Mouse (Mus musculus) hindbrain, embryonic 11.5 days (tissue): Measurements from ENCODE around the gene Inpp5f. TPM values are rescaled to one million over a fixed set of nuclear protein-coding genes. Genes with fewer than 3 reads are reported as not detected.
A peak's percentile ranks its signal among the peaks of the same experiment; 100 is the strongest.

Source experiments
- ATAC-seq: fragments of 200-750 bp; cut with Nextera tagmentation; 2 replicates; pipeline ENCODE4 v1.8.0; 2017; ENCODE audit warnings: mild to moderate bottlenecking, moderate TSS enrichment, moderate library complexity; ENCODE audit not compliant: low FRiP score
- DNase-seq: peaks from one replicate; pipeline ENCODE4 v3.0.0-alpha.2; 2015; ENCODE audit warnings: low spot score
- H3K27ac ChIP-seq: fragments of 300-500 bp; sonication (generic); 2 replicates; pipeline ENCODE4 v1.5.1; 2014; ENCODE audit warnings: mild to moderate bottlenecking, low read depth, low read length
- H3K27me3 ChIP-seq: fragments of 300-500 bp; sonication (generic); 2 replicates; pipeline ENCODE4 v1.6.1; 2014; ENCODE audit warnings: mild to moderate bottlenecking, low read length, moderate library complexity, mixed read lengths; ENCODE audit not compliant: control insufficient read depth, insufficient read depth
- H3K36me3 ChIP-seq: fragments of 300-500 bp; sonication (generic); 2 replicates; pipeline ENCODE4 v1.6.1; 2014; ENCODE audit warnings: mild to moderate bottlenecking, low read length, moderate library complexity, mixed read lengths; ENCODE audit not compliant: control insufficient read depth, insufficient read depth
- H3K4me1 ChIP-seq: fragments of 300-500 bp; sonication (generic); replicated peaks from 2 replicates; pipeline ENCODE4 v1.6.1; 2014; ENCODE audit warnings: low read length, mixed read lengths; ENCODE audit not compliant: control insufficient read depth, insufficient read depth
- H3K4me2 ChIP-seq: fragments of 300-500 bp; sonication (generic); replicated peaks from 2 replicates; pipeline ENCODE4 v1.6.1; 2014; ENCODE audit warnings: mild to moderate bottlenecking, low read depth, low read length
- H3K4me3 ChIP-seq: fragments of 300-500 bp; sonication (generic); 2 replicates; pipeline ENCODE4 v1.5.1; 2014; ENCODE audit warnings: low read depth, low read length
- H3K9ac ChIP-seq: fragments of 300-500 bp; sonication (generic); 2 replicates; pipeline ENCODE4 v1.6.1; 2014; ENCODE audit warnings: low read depth, low read length
- H3K9me3 ChIP-seq: fragments of 300-500 bp; sonication (generic); 2 replicates; pipeline ENCODE4 v1.6.1; 2016; ENCODE audit warnings: low read length; ENCODE audit not compliant: control insufficient read depth
- WGBS: fragments of 180-500 bp; shearing (Covaris S2); extraction: QIAGEN DNeasy Blood & Tissue Kit; methylation state at CpG from one replicate; pipeline ENCODE4 v1.1.7; 2014; 5-methylcytosine and 5-hydroxymethylcytosine counted together
- polyA plus RNA-seq: library from polyadenylated mRNA; unstranded; fragments of >200 nt; fragmentation: Nextera tagmentation; extraction: Ambion mirVana; gene quantifications from 2 replicates; pipeline ENCODE4 v1.2.1, GENCODE M21; 2014

Inpp5f gene
- polyA plus RNA-seq, 1 experiment from 2014 or later: 134 TPM

DNA sequence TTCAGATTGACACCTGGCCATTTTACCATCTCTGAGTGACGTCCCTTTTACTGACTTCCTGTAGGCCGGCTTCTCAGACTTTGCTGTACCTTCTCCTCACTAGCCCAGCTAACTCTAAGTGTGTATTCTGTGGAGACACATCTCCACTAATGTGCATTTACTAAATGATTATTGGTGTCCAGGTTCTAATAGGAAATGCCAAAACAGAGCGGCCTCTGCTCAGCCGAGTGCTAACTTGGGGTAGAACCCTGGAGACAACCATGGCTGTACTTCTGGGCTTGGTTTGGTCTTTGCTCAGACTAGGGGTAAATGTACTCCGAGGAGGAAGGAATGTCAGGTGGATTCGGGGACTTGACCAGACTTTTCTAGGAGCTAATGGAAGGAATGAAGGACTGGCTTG is 638 bp upstream of the Inpp5f start:
- Histone ChIP-seq H3K27me3 (no peaks in the 10 kb centered on the region), H3K27ac (no peak overlapping the region), H3K9ac (no peak overlapping the region), H3K9me3 (no peaks in the 10 kb centered on the region), H3K4me3 (peak overlapping the region; percentile 73; the same call in 1 of the 2 replicates), H3K4me2 (peak overlapping the region; percentile 94), H3K36me3 (no peaks in the 10 kb centered on the region), H3K4me1 (peaks cover 3% of the 10 kb centered on the region; the same call in 1 of the 2 replicates)
- ATAC-seq: no peak; the same call in 1 of the 2 replicates
- no peak for DNase-seq
- WGBS: 92% methylated on average over 6 of the region's 6 CpGs

DNA sequence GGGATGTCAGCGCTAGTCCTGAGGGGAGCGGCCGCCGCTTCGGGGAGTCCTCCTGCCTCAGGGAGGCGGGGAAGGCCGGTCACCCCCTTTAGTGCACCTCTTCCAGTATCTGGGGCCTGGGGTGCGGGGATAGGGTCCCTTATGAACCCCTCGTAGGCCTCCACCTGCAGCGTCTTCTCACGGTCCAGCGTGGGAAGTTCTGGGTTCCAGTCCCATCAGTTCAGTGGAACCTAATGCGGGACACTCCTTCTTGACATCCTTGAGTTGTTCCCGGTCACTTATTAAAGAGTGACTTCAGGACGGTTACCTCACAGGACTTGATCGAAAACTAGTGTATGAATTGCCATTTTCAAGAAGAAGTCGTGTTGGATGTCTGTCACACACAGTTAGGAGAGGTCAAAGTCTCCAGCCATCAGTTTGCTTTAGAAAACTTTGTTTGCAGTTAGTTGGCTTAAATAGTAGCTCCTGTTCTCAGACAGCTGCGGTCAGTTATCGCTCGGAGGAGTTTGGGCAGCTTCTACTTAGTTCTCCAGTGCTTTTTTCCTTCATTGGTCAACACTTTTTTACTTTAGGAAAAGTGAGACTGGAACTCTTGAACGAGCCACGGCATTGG is 777 bp downstream of the Inpp5f start:
- no peak for DNase-seq
- H3K9me3 ChIP-seq: no peaks in the 10 kb centered on the region
- H3K4me1 ChIP-seq: peaks cover 3% of the 10 kb centered on the region; the same call in 1 of the 2 replicates
- H3K27me3 ChIP-seq: no peaks in the 10 kb centered on the region
- peak overlapping the region; percentile 73 for H3K4me3 ChIP-seq
- no peak; the same call in 1 of the 2 replicates for ATAC-seq
- peak overlapping the region; percentile 94 for H3K4me2 ChIP-seq
- WGBS: 26% methylated on average over 17 of the region's 22 CpGs
- H3K27ac ChIP-seq: peak overlapping the region; percentile 75
- H3K36me3 ChIP-seq: no peaks in the 10 kb centered on the region
- peak overlapping the region; percentile 81 for H3K9ac ChIP-seq

- H3K27ac ChIP-seq: no peak overlapping the region
- peaks cover 3% of the 10 kb centered on the region; the same call in 1 of the 2 replicates for H3K4me1 ChIP-seq
- no peak for ATAC-seq
- 78% methylated on average over 12 of the region's 12 CpGs for WGBS
- no peaks in the 10 kb centered on the region for H3K9me3 ChIP-seq
- peak overlapping the region; percentile 94 for H3K4me2 ChIP-seq
- no peak for DNase-seq
- no peak overlapping the region for H3K4me3 ChIP-seq
- no peak overlapping the region for H3K9ac ChIP-seq
- H3K27me3 ChIP-seq: no peaks in the 10 kb centered on the region
- H3K36me3 ChIP-seq: no peaks in the 10 kb centered on the region
These were observed 1.5 kb downstream of the Inpp5f start for GRCm38 (mm10) chr7:128612521-128613181.

DNA sequence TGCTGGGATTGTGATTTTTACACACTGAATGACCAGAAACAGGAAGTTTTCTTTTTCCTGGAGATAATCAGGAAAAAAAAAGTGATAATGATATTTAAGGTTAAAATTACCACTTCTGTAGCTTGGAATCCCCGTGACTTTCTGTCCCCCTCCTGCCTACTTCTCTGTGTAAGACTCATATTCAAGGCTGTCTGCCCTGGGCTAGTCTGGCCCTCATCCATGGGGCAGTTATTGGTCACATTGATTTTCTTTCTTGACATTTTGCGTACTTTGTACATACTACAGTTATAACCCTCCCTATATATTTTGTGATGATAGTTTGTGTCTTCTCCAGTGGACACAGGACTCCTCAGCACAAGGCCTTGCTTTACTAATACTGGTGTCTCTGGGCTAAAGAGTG is 2.5 kb downstream of the Inpp5f start:
- Histone ChIP-seq H3K4me1 (peaks cover 3% of the 10 kb centered on the region; the same call in 1 of the 2 replicates), H3K4me2 (no peak overlapping the region), H3K4me3 (no peak overlapping the region), H3K27ac (no peak overlapping the region), H3K27me3 (no peaks in the 10 kb centered on the region), H3K9ac (no peak overlapping the region), H3K36me3 (no peaks in the 10 kb centered on the region), H3K9me3 (no peaks in the 10 kb centered on the region)
- WGBS: 98% methylated on average over 2 of the region's 2 CpGs
- DNase-seq (no peak), ATAC-seq (no peak)

GRCm38 (mm10) chr7:128617587-128617986 is 6.5 kb downstream of the Inpp5f start:
- Histone ChIP-seq H3K27ac (no peak overlapping the region), H3K4me3 (no peak overlapping the region), H3K4me1 (no peaks in the 10 kb centered on the region), H3K36me3 (no peaks in the 10 kb centered on the region), H3K27me3 (no peaks in the 10 kb centered on the region), H3K4me2 (no peak overlapping the region), H3K9me3 (no peaks in the 10 kb centered on the region), H3K9ac (no peak overlapping the region)
- no peak for DNase-seq
- 97% methylated on average over 1 of the region's 1 CpGs for WGBS
- no peak for ATAC-seq

GRCm38 (mm10) chr7:128620178-128620577 is 9.1 kb downstream of the Inpp5f start:
- WGBS: 88% methylated on average over 1 of the region's 1 CpGs
- Histone ChIP-seq H3K9me3 (no peaks in the 10 kb centered on the region), H3K27me3 (no peaks in the 10 kb centered on the region), H3K36me3 (no peaks in the 10 kb centered on the region), H3K4me2 (no peak overlapping the region), H3K4me1 (no peaks in the 10 kb centered on the region), H3K27ac (no peak overlapping the region), H3K9ac (no peak overlapping the region), H3K4me3 (no peak overlapping the region)
- ATAC-seq (no peak), DNase-seq (no peak)

- no peaks in the 10 kb centered on the region for H3K27me3 ChIP-seq
- no peaks in the 10 kb centered on the region for H3K36me3 ChIP-seq
- no peak overlapping the region for H3K4me2 ChIP-seq
- ATAC-seq (no peak), DNase-seq (no peak)
- WGBS: 67% methylated on average over 7 of the region's 7 CpGs
- no peaks in the 10 kb centered on the region for H3K9me3 ChIP-seq
- H3K4me3 ChIP-seq: no peak overlapping the region
- H3K9ac ChIP-seq: no peak overlapping the region
- H3K27ac ChIP-seq: no peak overlapping the region
- no peaks in the 10 kb centered on the region for H3K4me1 ChIP-seq
These were observed 11.3 kb downstream of the Inpp5f start for GRCm38 (mm10) chr7:128622266-128622961.

DNA sequence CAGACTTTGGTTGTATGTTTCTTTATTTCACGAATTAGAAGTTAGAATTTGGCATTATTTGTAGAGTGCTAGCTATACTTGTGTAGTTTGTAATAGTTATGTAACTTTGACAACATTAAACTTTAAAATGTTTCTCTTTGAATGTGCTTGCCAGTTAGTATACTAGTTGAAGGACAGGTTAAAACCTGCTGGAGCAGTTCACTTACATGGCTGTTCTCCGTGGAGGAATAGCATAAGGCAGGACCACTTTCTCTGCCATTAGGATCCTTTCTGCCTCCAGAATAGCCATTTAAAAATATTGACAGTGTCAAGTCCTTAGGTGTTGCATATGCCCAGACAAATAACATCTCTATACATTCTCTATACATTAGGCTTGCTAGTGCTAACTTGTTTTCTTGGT is 11.9 kb downstream of the Inpp5f start:
- 79% methylated on average over 2 of the region's 2 CpGs for WGBS
- H3K36me3 ChIP-seq: no peaks in the 10 kb centered on the region
- no peak overlapping the region for H3K27ac ChIP-seq
- ATAC-seq (no peak), DNase-seq (no peak)
- H3K4me1 ChIP-seq: no peaks in the 10 kb centered on the region
- no peak overlapping the region for H3K9ac ChIP-seq
- H3K4me3 ChIP-seq: no peak overlapping the region
- H3K9me3 ChIP-seq: no peaks in the 10 kb centered on the region
- no peaks in the 10 kb centered on the region for H3K27me3 ChIP-seq
- H3K4me2 ChIP-seq: no peak overlapping the region
